Mouse (Mus musculus) left cerebral cortex, adult 6 months (tissue): Measurements from ENCODE around the gene Frrs1l. TPM values are rescaled to one million over a fixed set of nuclear protein-coding genes. Genes with fewer than 3 reads are reported as not detected.

Experiments used
- long read RNA-seq, 2 experiments: library from polyadenylated mRNA; unstranded; transcript quantifications; one replicate each; pipeline ENCODE4 v2.0.0; 2019 to 2020
- polyA plus RNA-seq: library from polyadenylated mRNA; unstranded; fragments of <200 nt; fragmentation: Nextera tagmentation; gene quantifications from 2 replicates; pipeline ENCODE4 v1.2.3, GENCODE M21; 2021

Gene Frrs1l
- polyA plus RNA-seq: 27.0 and 37.6 TPM in 2 replicates
- long read RNA-seq, experiment 1, full-length matches to known transcripts: 27 of 129 reads
- long read RNA-seq, experiment 1, partial matches to known transcripts: 10 of 129 reads
- long read RNA-seq, experiment 1, other reads (novel, unspliced or antisense): 92 of 129 reads
- long read RNA-seq, experiment 2, full-length matches to known transcripts: 1 of 99 reads
- long read RNA-seq, experiment 2, partial matches to known transcripts: 4 of 99 reads
- long read RNA-seq, experiment 2, other reads (novel, unspliced or antisense): 94 of 99 reads

GRCm38 (mm10) chr4:56990215-56990584 is at the start of gene Frrs1l:
Gene Frrs1l (minus strand): TSS chr4:56990391.

GRCm38 (mm10) chr4:56946641-56947640 is 43.2 kb downstream of the Frrs1l start, which contains the start of gene Tmem245:
Gene Tmem245 (minus strand): TSS chr4:56947437.

Other genes starting within 250 kb of the Frrs1l start
- gene Actl7b, start 248.9 kb downstream of the Frrs1l start, polyA plus RNA-seq: not detected in 2 replicates
- gene Actl7a, start 247.0 kb downstream of the Frrs1l start, polyA plus RNA-seq: not detected in 2 replicates
- gene Elp1, start 188.1 kb downstream of the Frrs1l start, polyA plus RNA-seq: 16.5 and 16.7 TPM in 2 replicates
- gene Fam206a, start 188.0 kb downstream of the Frrs1l start, polyA plus RNA-seq: 7.2 and 9.1 TPM in 2 replicates
- gene Ctnnal1, start 125.2 kb downstream of the Frrs1l start, polyA plus RNA-seq: 3.3 and 3.9 TPM in 2 replicates
- gene Tmem245, start 43.0 kb downstream of the Frrs1l start, polyA plus RNA-seq: 3.3 and 7.9 TPM in 2 replicates
- 1.9 and 2.6 TPM in 2 replicates for gene Epb41l4b, start 153.0 kb upstream of the Frrs1l start, polyA plus RNA-seq